Mouse (Mus musculus): ENCODE data around the gene Lyl1.

GRCm38 (mm10) chr8:84684537-84684936, 16.7 kb upstream of the Lyl1 start:
- TF ChIP-seq POLR2A (IDR thresholded peaks at IDR 0.05; ENCODE audit: borderline replicate concordance, low read depth, low read length) (no peak), CTCF (IDR thresholded peaks at IDR 0.05; ENCODE audit: low read depth, low read length) (no peak)
